Mouse (Mus musculus) bone marrow, adult 2 months (tissue): ENCODE measurements around the gene Slc17a6. TPM values are rescaled to one million over a fixed set of nuclear protein-coding genes. Genes with fewer than 3 reads are reported as not detected.

Source experiments
- H3K27ac ChIP-seq: fragments of 200-500 bp; 2 replicates; pipeline ENCODE4 v1.5.1; 2012; ENCODE audit warnings: low read depth, mild to moderate bottlenecking, control low read depth, inconsistent platforms, low read length; ENCODE audit not compliant: control insufficient read depth, poor library complexity, insufficient read depth
- H3K4me1 ChIP-seq: fragments of 200-500 bp; 2 replicates; pipeline ENCODE4 v1.6.1; 2011; ENCODE audit warnings: low read length; ENCODE audit not compliant: control insufficient read depth, insufficient read depth
- H3K4me3 ChIP-seq: fragments of 200-500 bp; replicated peaks from 2 replicates; pipeline ENCODE3; 2011; ENCODE audit warnings: mild to moderate bottlenecking, low read depth, low read length, control low read depth; ENCODE audit not compliant: control insufficient read depth
- CTCF ChIP-seq: fragments of 200-500 bp; IDR thresholded peaks from 2 replicates; pipeline ENCODE4 v1.5.1; 2011; ENCODE audit warnings: low read length, control low read depth; ENCODE audit not compliant: control insufficient read depth, insufficient read depth
- POLR2A ChIP-seq: fragments of 200-500 bp; IDR thresholded peaks from 2 replicates; pipeline ENCODE4 v1.6.1; 2011; ENCODE audit warnings: low read depth, mild to moderate bottlenecking, control low read depth, low read length, borderline replicate concordance; ENCODE audit not compliant: control insufficient read depth
- WGBS: fragments of 180-500 bp; shearing (Covaris S2); methylation state at CpG from one replicate; pipeline ENCODE4 v1.1.7; 2018; 5-methylcytosine and 5-hydroxymethylcytosine counted together
- polyA plus RNA-seq: library from polyadenylated mRNA; stranded (reverse); fragments of >200 nt; gene quantifications from 2 replicates; pipeline ENCODE4 v1.2.4, GENCODE M21; 2011; ENCODE audit warnings: low replicate concordance; ENCODE audit not compliant: missing spikeins, insufficient read depth, insufficient read length

Gene Slc17a6
- polyA plus RNA-seq, result not detected in 2 replicates

- no peak for TF ChIP-seq POLR2A
- TF ChIP-seq CTCF, result no peak
- WGBS, result 3% methylated on average over 23 of the region's 23 CpGs
- Histone ChIP-seq H3K4me1 (no peaks in the 10 kb centered on the region), H3K27ac (no peak within 1 kb of the TSS), H3K4me3 (no peak within 1 kb of the TSS)
These were observed at the start of gene Slc17a6 for GRCm38 (mm10) chr7:51621694-51622145. TSS of gene Slc17a6 (plus strand) at chr7:51622006.

- Histone ChIP-seq H3K4me3 (no peak overlapping the region), H3K4me1 (no peaks in the 10 kb centered on the region), H3K27ac (no peak overlapping the region)
- no peak for TF ChIP-seq CTCF
- TF ChIP-seq POLR2A, result no peak
- 76% methylated on average over 4 of the region's 4 CpGs for WGBS
These were observed 21.8 kb upstream of the Slc17a6 start for GRCm38 (mm10) chr7:51600021-51600420.

GRCm38 (mm10) chr7:51603741-51604140 lies 18.1 kb upstream of the Slc17a6 start:
- TF ChIP-seq CTCF, result no peak
- no peak for TF ChIP-seq POLR2A
- no peaks in the 10 kb centered on the region for H3K4me1 ChIP-seq
- 84% methylated on average over 12 of the region's 12 CpGs for WGBS
- H3K4me3 ChIP-seq, result no peak overlapping the region
- no peak overlapping the region for H3K27ac ChIP-seq

- 24% methylated on average over 5 of the region's 5 CpGs for WGBS
- TF ChIP-seq POLR2A (no peak), CTCF (no peak)
- H3K4me1 ChIP-seq, result no peaks in the 10 kb centered on the region
- H3K27ac ChIP-seq, result no peak overlapping the region
- no peak overlapping the region for H3K4me3 ChIP-seq
These were observed 7.4 kb upstream of the Slc17a6 start for GRCm38 (mm10) chr7:51614404-51614803.

- no peak overlapping the region for H3K4me3 ChIP-seq
- TF ChIP-seq CTCF (no peak), POLR2A (no peak)
- H3K4me1 ChIP-seq, result no peaks in the 10 kb centered on the region
- H3K27ac ChIP-seq, result no peak overlapping the region
These were observed 3.9 kb upstream of the Slc17a6 start for GRCm38 (mm10) chr7:51617941-51618340.

GRCm38 (mm10) chr7:51618412-51618811 lies 3.4 kb upstream of the Slc17a6 start:
- H3K4me3 ChIP-seq, result no peak overlapping the region
- 19% methylated on average over 2 of the region's 2 CpGs for WGBS
- TF ChIP-seq CTCF, result no peak
- TF ChIP-seq POLR2A, result no peak
- no peaks in the 10 kb centered on the region for H3K4me1 ChIP-seq
- no peak overlapping the region for H3K27ac ChIP-seq

GRCm38 (mm10) chr7:51619977-51620376 lies 1.8 kb upstream of the Slc17a6 start:
- no peak overlapping the region for H3K4me3 ChIP-seq
- TF ChIP-seq POLR2A (no peak), CTCF (no peak)
- 31% methylated on average over 1 of the region's 1 CpGs for WGBS
- H3K27ac ChIP-seq, result no peak overlapping the region
- H3K4me1 ChIP-seq, result no peaks in the 10 kb centered on the region

GRCm38 (mm10) chr7:51622196-51622595 lies 390 bp downstream of the Slc17a6 start:
- TF ChIP-seq CTCF (no peak), POLR2A (no peak)
- Histone ChIP-seq H3K4me3 (no peak overlapping the region), H3K4me1 (no peaks in the 10 kb centered on the region), H3K27ac (no peak overlapping the region)
- WGBS, result 7% methylated on average over 18 of the region's 18 CpGs

- H3K4me1 ChIP-seq, result no peaks in the 10 kb centered on the region
- H3K27ac ChIP-seq, result no peak overlapping the region
- 9% methylated on average over 5 of the region's 5 CpGs for WGBS
- TF ChIP-seq POLR2A (no peak), CTCF (no peak)
- H3K4me3 ChIP-seq, result no peak overlapping the region
These were observed 860 bp downstream of the Slc17a6 start for GRCm38 (mm10) chr7:51622666-51623065.
